Mouse (Mus musculus) spleen, adult 2 months (tissue): ENCODE data around the gene Tunar. TPM values are rescaled to one million over a fixed set of nuclear protein-coding genes. Genes with fewer than 3 reads are reported as not detected.

Experiments used
- DNase-seq, 2 experiments: peaks; one replicate each; pipeline versions ENCODE4 v3.0.0 to v3.0.0-alpha.2; 2012 to 2021; ENCODE audit warnings: low spot score in 2 of 2, low read depth in 1 of 2
- H3K27ac ChIP-seq: fragments of 200-500 bp; 2 replicates; pipeline ENCODE4 v1.5.1; 2012; ENCODE audit warnings: low read length, inconsistent platforms; ENCODE audit not compliant: insufficient read depth
- H3K27me3 ChIP-seq: fragments of 200-500 bp; 2 replicates; pipeline ENCODE4 v1.6.1; 2012; ENCODE audit warnings: mild to moderate bottlenecking, moderate library complexity, low read length, inconsistent platforms; ENCODE audit not compliant: control insufficient read depth, insufficient read depth
- H3K36me3 ChIP-seq: fragments of 200-500 bp; 2 replicates; pipeline ENCODE4 v1.6.1; 2012; ENCODE audit warnings: mild to moderate bottlenecking, low read length, inconsistent platforms; ENCODE audit not compliant: control insufficient read depth, insufficient read depth
- H3K4me1 ChIP-seq: fragments of 200-500 bp; 2 replicates; pipeline ENCODE4 v1.6.1; 2011; ENCODE audit warnings: inconsistent platforms; ENCODE audit not compliant: control insufficient read depth, insufficient read depth, insufficient read length
- H3K4me3 ChIP-seq: fragments of 200-500 bp; 2 replicates; pipeline ENCODE4 v1.5.1; 2011; ENCODE audit warnings: mild to moderate bottlenecking, inconsistent platforms; ENCODE audit not compliant: insufficient read depth, insufficient read length; ENCODE audit errors: extremely low read depth
- CTCF ChIP-seq: fragments of 200-500 bp; IDR thresholded peaks from 2 replicates; pipeline ENCODE4 v1.5.1; 2011; ENCODE audit warnings: mild to moderate bottlenecking, inconsistent platforms; ENCODE audit not compliant: insufficient read depth, insufficient read length, insufficient replicate concordance; ENCODE audit errors: extremely low read depth
- POLR2A ChIP-seq: fragments of 200-500 bp; IDR thresholded peaks from 2 replicates; pipeline ENCODE4 v1.6.1; 2011; ENCODE audit warnings: low read depth, low read length, inconsistent platforms
- WGBS: fragments of 180-500 bp; shearing (Covaris S2); methylation state at CpG from one replicate; pipeline ENCODE4 v1.1.7; 2018; 5-methylcytosine and 5-hydroxymethylcytosine counted together
- polyA plus RNA-seq: library from polyadenylated mRNA; depleted of rRNA; stranded (reverse); fragments of >200 nt; gene quantifications from 2 replicates; pipeline ENCODE4 v1.2.3, GENCODE M21; 2012

The Tunar gene
- polyA plus RNA-seq, 1 experiment: not detected

GRCm38 (mm10) chr12:105336421-105337289 lies 3.0 kb downstream of the Tunar start:
- Histone ChIP-seq H3K4me3 (no peak overlapping the region), H3K27ac (no peak overlapping the region)
- WGBS: 3% methylated on average over 75 of the region's 77 CpGs

GRCm38 (mm10) chr12:105337290-105338005 lies 3.8 kb downstream of the Tunar start:
- Histone ChIP-seq H3K4me1 (no peaks in the 10 kb centered on the region; the same call in 1 of the 2 replicates), H3K27me3 (peaks cover 4% of the 10 kb centered on the region; the same call in 1 of the 2 replicates), H3K4me3 (no peak overlapping the region), H3K36me3 (no peaks in the 10 kb centered on the region), H3K27ac (no peak overlapping the region)
- no peak for TF ChIP-seq CTCF
- no peak for TF ChIP-seq POLR2A
- 9% methylated on average over 31 of the region's 31 CpGs for WGBS
- DNase-seq: no peak

More at GRCm38 (mm10) chr12:105336421-105337289, 3.0 kb downstream of the Tunar start:
- H3K4me1 ChIP-seq: no peaks in the 10 kb centered on the region; the same call in 1 of the 2 replicates
- DNase-seq: no peak
- H3K27me3 ChIP-seq: peaks cover 4% of the 10 kb centered on the region; the same call in 1 of the 2 replicates
- TF ChIP-seq POLR2A (no peak), CTCF (no peak)
- no peaks in the 10 kb centered on the region for H3K36me3 ChIP-seq

- no peaks in the 10 kb centered on the region for H3K36me3 ChIP-seq
- peaks cover 4% of the 10 kb centered on the region; the same call in 1 of the 2 replicates for H3K27me3 ChIP-seq
- WGBS: 81% methylated on average over 11 of the region's 11 CpGs
- H3K4me1 ChIP-seq: no peaks in the 10 kb centered on the region; the same call in 1 of the 2 replicates
- DNase-seq: no peak
- H3K4me3 ChIP-seq: no peak overlapping the region
- no peak overlapping the region for H3K27ac ChIP-seq
- TF ChIP-seq CTCF (no peak), POLR2A (no peak)
Measured at GRCm38 (mm10) chr12:105338256-105338977, 4.7 kb downstream of the Tunar start.

- H3K4me3 ChIP-seq: no peak overlapping the region
- no peak for DNase-seq
- no peaks in the 10 kb centered on the region; the same call in 1 of the 2 replicates for H3K4me1 ChIP-seq
- 53% methylated on average over 9 of the region's 9 CpGs for WGBS
- TF ChIP-seq CTCF (no peak), POLR2A (no peak)
- H3K27ac ChIP-seq: no peak overlapping the region
- H3K27me3 ChIP-seq: peaks cover 3% of the 10 kb centered on the region; the same call in 1 of the 2 replicates
- no peaks in the 10 kb centered on the region for H3K36me3 ChIP-seq
Measured at GRCm38 (mm10) chr12:105341523-105341922, 7.9 kb downstream of the Tunar start.

GRCm38 (mm10) chr12:105344460-105344859 lies 10.8 kb downstream of the Tunar start:
- Histone ChIP-seq H3K4me3 (no peak overlapping the region), H3K27me3 (no peaks in the 10 kb centered on the region), H3K4me1 (no peaks in the 10 kb centered on the region), H3K36me3 (no peaks in the 10 kb centered on the region), H3K27ac (no peak overlapping the region)
- no peak for TF ChIP-seq POLR2A
- no peak for TF ChIP-seq CTCF
- no peak for DNase-seq
- 86% methylated on average over 7 of the region's 7 CpGs for WGBS

GRCm38 (mm10) chr12:105346861-105347260 lies 13.2 kb downstream of the Tunar start:
- DNase-seq: no peak
- TF ChIP-seq CTCF: no peak
- no peak for TF ChIP-seq POLR2A
- WGBS: 51% methylated on average over 4 of the region's 4 CpGs

More at GRCm38 (mm10) chr12:105346861-105347260, 13.2 kb downstream of the Tunar start:
- Histone ChIP-seq H3K4me3 (no peak overlapping the region), H3K36me3 (no peaks in the 10 kb centered on the region), H3K27me3 (no peaks in the 10 kb centered on the region), H3K27ac (no peak overlapping the region), H3K4me1 (no peaks in the 10 kb centered on the region)
